Mouse (Mus musculus) CH12.LX (cell line): ENCODE data around the gene Ddi2. TPM values are rescaled to one million over a fixed set of nuclear protein-coding genes. Genes with fewer than 3 reads are reported as not detected.

Experiments
- DNase-seq: peaks from one replicate; pipeline ENCODE4 v3.0.0-alpha.2; 2013; ENCODE audit errors: extremely low read depth
- H3K27ac ChIP-seq: 2 replicates; pipeline ENCODE4 v1.5.1; 2012; ENCODE audit warnings: low read depth, mild to moderate bottlenecking, control low read depth, moderate library complexity; ENCODE audit not compliant: insufficient read depth
- H3K27me3 ChIP-seq: replicated peaks from 2 replicates; pipeline ENCODE3; 2012; ENCODE audit warnings: inconsistent platforms
- H3K36me3 ChIP-seq, 2 experiments: replicated peaks in 1 of 2; 2 replicates each; pipeline versions ENCODE3 to v1.6.1; 2012; ENCODE audit warnings: inconsistent platforms in 1 of 2, low read length in 1 of 2, mild to moderate bottlenecking in 1 of 2, mixed read lengths in 1 of 2, moderate library complexity in 1 of 2; ENCODE audit not compliant: control insufficient read depth in 1 of 2, insufficient read depth in 1 of 2
- H3K4me1 ChIP-seq, 2 experiments: 2 replicates each; pipeline ENCODE4 v1.6.1; 2012; ENCODE audit warnings: inconsistent platforms in 1 of 2, moderate library complexity in 1 of 2; ENCODE audit not compliant: insufficient read depth in 2 of 2, control insufficient read depth in 1 of 2
- H3K4me2 ChIP-seq: 2 replicates; pipeline ENCODE4 v1.6.1; 2012; ENCODE audit warnings: low read depth, mild to moderate bottlenecking, control low read depth; ENCODE audit not compliant: poor library complexity, insufficient read depth, severe bottlenecking
- H3K4me3 ChIP-seq, 3 experiments: fragments of 150-350 bp in 1 of 3; sonication (generic) in 1 of 3; replicated peaks in 1 of 3; 2 replicates each; pipeline versions ENCODE3 to v1.5.1; 2011 to 2012; ENCODE audit warnings: low read depth in 2 of 3, low read length in 2 of 3, mild to moderate bottlenecking in 2 of 3, moderate library complexity in 2 of 3, control low read depth in 1 of 3, improper control_type of control experiment in 1 of 3, inconsistent platforms in 1 of 3, mixed read lengths in 1 of 3; ENCODE audit not compliant: poor library complexity in 1 of 3
- H3K79me2 ChIP-seq: replicated peaks from 2 replicates; pipeline ENCODE4 v1.6.1; 2012; ENCODE audit warnings: mild to moderate bottlenecking, moderate library complexity; ENCODE audit not compliant: control insufficient read depth, poor library complexity, insufficient read depth, severe bottlenecking; ENCODE audit errors: extremely low read depth
- H3K9ac ChIP-seq: 2 replicates; pipeline ENCODE4 v1.6.1; 2012; ENCODE audit warnings: low read depth, mild to moderate bottlenecking, control low read depth, moderate library complexity; ENCODE audit not compliant: insufficient read depth
- H3K9me3 ChIP-seq: replicated peaks from 2 replicates; pipeline ENCODE3; 2012; ENCODE audit warnings: low read length, inconsistent platforms, mixed read lengths
- IRF4 ChIP-seq: IDR thresholded peaks from 2 replicates; pipeline ENCODE4 v1.6.1; 2014; ENCODE audit warnings: low read depth, mild to moderate bottlenecking, inconsistent platforms, low read length, improper control_type of control experiment
- MAX ChIP-seq: IDR thresholded peaks from 2 replicates; pipeline ENCODE4 v1.6.1; 2011; ENCODE audit warnings: low read length, improper control_type of control experiment
- MAZ ChIP-seq: IDR thresholded peaks from 2 replicates; pipeline ENCODE4 v1.6.1; 2012; ENCODE audit warnings: low read depth, mild to moderate bottlenecking, inconsistent platforms, low read length, improper control_type of control experiment, moderate library complexity
- NELFE ChIP-seq: IDR thresholded peaks from 2 replicates; pipeline ENCODE4 v1.6.1; 2011; ENCODE audit warnings: low read depth, low read length, improper control_type of control experiment
- SIN3A ChIP-seq: IDR thresholded peaks from 2 replicates; pipeline ENCODE4 v1.6.1; 2012; ENCODE audit warnings: low read length, improper control_type of control experiment, inconsistent platforms
- SMC3 ChIP-seq: IDR thresholded peaks from 2 replicates; pipeline ENCODE4 v1.6.1; 2011; ENCODE audit warnings: low read depth, low read length, improper control_type of control experiment
- TBP ChIP-seq: conservative IDR thresholded peaks from 2 replicates; pipeline ENCODE4 v1.6.1; 2011; ENCODE audit warnings: low read depth, low read length, improper control_type of control experiment
- dilution Hi-C: fragments of 300-500 bp; cut with MboI; formaldehyde crosslinking; loops from 2 replicates; pipeline ENCODE4 v1.14.3; 2020; ENCODE audit warnings: low sequenced_read_pairs; ENCODE audit not compliant: extremely low pct_unique_long_range_greater_than_20kb, extremely low pct_ligation_motif_present
- in situ Hi-C: fragments of 300-500 bp; cut with MboI; formaldehyde crosslinking; loops from 3 replicates; pipeline ENCODE4 v1.14.3; 2019; ENCODE audit warnings: low sequenced_read_pairs, low pct_ligation_motif_present, low pct_unique_long_range_greater_than_20kb, mixed read lengths
- polyA plus RNA-seq: library from polyadenylated mRNA; unstranded; fragments of >175 nt; gene quantifications from 2 replicates; pipeline ENCODE4 v1.2.1, GENCODE M21; 2012; ENCODE audit warnings: low read depth; ENCODE audit not compliant: insufficient read length
- total RNA-seq, 2 experiments: library from RNA; depleted of rRNA; stranded (reverse); fragments of 300-350 nt in 1 of 2; fragments of >200 nt in 1 of 2; gene quantifications; 2 replicates each; pipeline ENCODE4 v1.2.3; 2012 to 2014

Ddi2 gene
- total and polyA plus RNA-seq, 3 experiments, result 18.0 to 37.3 (median 19.9) TPM

- H3K9me3 ChIP-seq, result peaks cover 11% of the 10 kb centered on the region
- peak overlapping the region; percentile 82 for H3K9ac ChIP-seq
- in situ Hi-C loops (no loop called here), dilution Hi-C loops (no loop called here)
- TF ChIP-seq NELFE (no peak), TBP (0 out of 2 replicates have a peak, but pooled peaks have one; percentile 8)
- H3K4me1 ChIP-seq, result peaks cover 0 to 44% of the 10 kb centered on the region in 2 experiments; a peak in 2 of 4 replicates
- peak overlapping the region; percentile 60 to 92 (median 92) for H3K4me3 ChIP-seq
- peaks cover 7% of the 10 kb centered on the region for H3K27me3 ChIP-seq
- H3K79me2 ChIP-seq, result peaks cover 36% of the 10 kb centered on the region
- no peak overlapping the region for H3K27ac ChIP-seq
- no peak for DNase-seq
- H3K4me2 ChIP-seq, result peak overlapping the region; percentile 85
- H3K36me3 ChIP-seq, result peaks cover 5 to 19% of the 10 kb centered on the region in 2 experiments
Observed at GRCm38 (mm10) chr4:141723673-141724068, 452 bp upstream of the Ddi2 start.

DNA sequence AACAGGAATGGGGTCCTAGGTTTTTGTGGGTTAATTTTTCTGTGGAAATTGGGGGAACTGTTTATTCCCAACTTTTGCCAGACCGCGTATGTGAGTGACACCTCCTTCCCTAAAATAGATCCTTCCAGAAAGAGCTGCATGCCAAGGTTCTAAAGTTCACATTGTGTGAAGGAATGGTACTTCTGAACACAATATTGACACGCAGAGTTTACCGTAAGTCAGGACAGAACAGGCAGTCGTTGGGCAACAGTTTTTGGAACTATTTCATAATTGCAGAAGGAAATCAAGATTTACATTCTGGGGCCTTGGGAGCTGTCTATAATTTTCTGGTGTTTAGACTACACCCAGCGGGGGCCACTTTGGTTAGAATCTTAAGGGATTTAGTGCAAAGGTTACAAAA, 1.3 kb downstream of the Ddi2 start:
- Histone ChIP-seq H3K36me3 (peaks cover 5 to 30% of the 10 kb centered on the region in 2 experiments), H3K4me3 (peak overlapping the region; percentile 83 to 92 (median 92)), H3K27me3 (peaks cover 3% of the 10 kb centered on the region), H3K4me1 (peaks cover 6 to 58% of the 10 kb centered on the region in 2 experiments; a peak in 3 of 4 replicates), H3K9ac (peak overlapping the region; percentile 97; the same call in 1 of the 2 replicates), H3K27ac (no peak overlapping the region), H3K79me2 (peaks cover 54% of the 10 kb centered on the region), H3K4me2 (peak overlapping the region; percentile 92), H3K9me3 (peaks cover 11% of the 10 kb centered on the region)
- in situ Hi-C loops (no loop called here), dilution Hi-C loops (no loop called here)
- DNase-seq, result no peak
- TF ChIP-seq IRF4 (no peak), SIN3A (no peak), MAX (no peak), SMC3 (no peak), MAZ (no peak)

GRCm38 (mm10) chr4:141720761-141721523, 2.3 kb downstream of the Ddi2 start:
- Histone ChIP-seq H3K4me3 (no peak overlapping the region), H3K79me2 (peaks cover 63% of the 10 kb centered on the region), H3K27ac (no peak overlapping the region), H3K27me3 (no peaks in the 10 kb centered on the region), H3K9ac (no peak overlapping the region), H3K36me3 (peaks cover 5 to 40% of the 10 kb centered on the region in 2 experiments), H3K4me2 (0 out of 2 replicates have a peak overlapping the region, but pooled peaks have one; percentile 92), H3K4me1 (peaks cover 7 to 68% of the 10 kb centered on the region in 2 experiments; a peak in 3 of 4 replicates), H3K9me3 (peaks cover 11% of the 10 kb centered on the region)
- DNase-seq, result no peak
- dilution Hi-C loops, result no loop called here
- TF ChIP-seq NELFE, result no peak
- in situ Hi-C loops, result no loop called here
